Mouse (Mus musculus) intestine, embryonic 16.5 days (tissue): ENCODE measurements around the gene Sdr16c6. TPM values are rescaled to one million over a fixed set of nuclear protein-coding genes. Genes with fewer than 3 reads are reported as not detected.

ENCODE experiments used
- ATAC-seq: fragments of 200-750 bp; cut with Nextera tagmentation; 2 replicates; pipeline ENCODE4 v1.8.0; 2017; ENCODE audit warnings: moderate TSS enrichment, moderate library complexity
- H3K27ac ChIP-seq: fragments of 300-500 bp; sonication (generic); 2 replicates; pipeline ENCODE4 v1.5.1; 2014; ENCODE audit warnings: mild to moderate bottlenecking, low read length
- H3K27me3 ChIP-seq: fragments of 300-500 bp; sonication (generic); replicated peaks from 2 replicates; pipeline ENCODE4 v1.6.1; 2014; ENCODE audit warnings: low read length, control low read depth, mixed read lengths; ENCODE audit not compliant: control insufficient read depth, insufficient read depth
- H3K36me3 ChIP-seq: fragments of 300-500 bp; sonication (generic); 2 replicates; pipeline ENCODE4 v1.6.1; 2014; ENCODE audit warnings: low read length, control low read depth; ENCODE audit not compliant: control insufficient read depth, insufficient read depth
- H3K4me1 ChIP-seq: fragments of 300-500 bp; sonication (generic); 2 replicates; pipeline ENCODE4 v1.6.1; 2014; ENCODE audit warnings: low read length, control low read depth, mixed read lengths; ENCODE audit not compliant: control insufficient read depth, insufficient read depth
- H3K4me2 ChIP-seq: fragments of 300-500 bp; sonication (generic); 2 replicates; pipeline ENCODE4 v1.6.1; 2014; ENCODE audit warnings: low read depth, low read length, control low read depth
- H3K4me3 ChIP-seq: fragments of 300-500 bp; sonication (generic); 2 replicates; pipeline ENCODE4 v1.5.1; 2014; ENCODE audit warnings: mild to moderate bottlenecking, low read length
- H3K9ac ChIP-seq: fragments of 300-500 bp; sonication (generic); 2 replicates; pipeline ENCODE4 v1.6.1; 2014; ENCODE audit warnings: low read depth, low read length
- H3K9me3 ChIP-seq: fragments of 300-500 bp; sonication (generic); 2 replicates; pipeline ENCODE4 v1.6.1; 2016; ENCODE audit warnings: low read length, control low read depth; ENCODE audit not compliant: control insufficient read depth
- WGBS: fragments of 180-500 bp; shearing (Covaris S2); extraction: QIAGEN DNeasy Blood & Tissue Kit; methylation state at CpG from one replicate; pipeline ENCODE4 v1.1.7; 2014; 5-methylcytosine and 5-hydroxymethylcytosine counted together
- polyA plus RNA-seq: library from polyadenylated mRNA; unstranded; fragments of >200 nt; fragmentation: Nextera tagmentation; extraction: Ambion mirVana; gene quantifications from 2 replicates; pipeline ENCODE4 v1.2.1, GENCODE M21; 2015

Sdr16c6 gene
- 0.10 and 0.11 TPM in 2 replicates for polyA plus RNA-seq

DNA sequence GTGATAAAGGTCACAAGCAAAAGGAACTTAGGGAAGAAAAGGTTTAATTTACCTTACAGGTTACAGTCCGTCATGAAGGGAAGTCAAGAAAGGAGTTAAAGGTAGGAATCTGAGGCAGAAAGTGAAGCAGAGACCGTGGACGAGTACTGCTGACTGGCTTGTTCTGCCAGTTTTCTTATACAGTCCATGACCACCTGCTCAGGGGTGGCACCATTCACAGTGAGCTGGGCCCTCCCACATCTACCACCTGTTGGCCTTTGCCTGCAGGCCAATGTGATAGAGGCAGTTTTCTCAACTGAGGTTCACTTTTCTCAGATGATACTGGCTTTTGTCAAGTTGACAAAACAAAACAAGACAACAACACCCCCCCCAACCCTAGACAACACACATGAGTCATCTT lies at the start of gene Sdr16c6:
Sdr16c6 (minus strand) TSS at position 151 of the 400 bp plus-strand sequence.
- Histone ChIP-seq H3K9ac (no peak within 1 kb of the TSS), H3K4me3 (no peak within 1 kb of the TSS), H3K27ac (no peak within 1 kb of the TSS), H3K36me3 (no peaks in the 10 kb centered on the region), H3K9me3 (no peaks in the 10 kb centered on the region), H3K27me3 (no peaks in the 10 kb centered on the region), H3K4me2 (no peak within 1 kb of the TSS), H3K4me1 (no peaks in the 10 kb centered on the region)
- ATAC-seq, result peak; percentile 64
- 69% methylated on average over 3 of the region's 3 CpGs for WGBS

DNA sequence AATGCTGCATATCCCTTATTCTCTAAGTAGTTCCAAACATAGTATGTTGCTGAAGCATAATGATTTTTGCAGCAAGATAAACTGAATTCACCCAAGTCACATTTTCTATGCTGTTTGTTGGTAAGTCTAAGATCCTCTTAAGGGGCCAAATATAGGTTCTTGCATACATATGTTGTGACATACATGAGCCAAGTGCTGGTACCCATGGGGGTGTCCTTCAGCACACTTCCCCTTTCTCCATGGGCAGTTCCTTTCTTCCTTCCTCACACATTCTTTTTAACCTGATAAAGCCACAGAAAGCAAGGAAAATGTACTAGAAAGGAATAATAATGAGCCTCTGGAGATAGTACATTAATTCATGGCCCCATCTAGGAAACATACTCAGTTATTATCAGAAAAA lies 2.9 kb upstream of the Sdr16c6 start:
- no peak overlapping the region for H3K4me3 ChIP-seq
- H3K4me1 ChIP-seq, result no peaks in the 10 kb centered on the region
- no peaks in the 10 kb centered on the region for H3K36me3 ChIP-seq
- no peaks in the 10 kb centered on the region for H3K9me3 ChIP-seq
- H3K9ac ChIP-seq, result no peak overlapping the region
- no peak overlapping the region for H3K27ac ChIP-seq
- no peaks in the 10 kb centered on the region for H3K27me3 ChIP-seq
- H3K4me2 ChIP-seq, result no peak overlapping the region
- no peak for ATAC-seq

DNA sequence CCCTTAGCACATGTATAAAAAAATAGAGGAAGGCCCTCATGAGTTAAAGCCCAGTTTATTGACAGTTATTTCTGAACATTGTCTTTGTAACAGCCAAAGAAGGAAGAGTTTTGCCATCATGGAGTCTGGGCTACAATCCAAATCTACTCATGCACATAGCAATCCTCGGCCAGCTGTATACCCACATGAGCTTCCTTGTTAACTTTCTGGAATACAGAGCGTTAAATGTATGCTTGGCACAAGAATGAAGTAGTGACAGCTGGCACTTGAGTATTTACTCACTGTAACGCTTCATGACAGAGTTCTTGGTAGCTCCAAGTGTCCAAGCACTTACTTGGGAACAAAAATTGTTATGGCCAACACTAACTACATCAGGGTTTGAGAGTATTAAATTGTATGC lies 1.8 kb upstream of the Sdr16c6 start:
- 74% methylated on average over 3 of the region's 3 CpGs for WGBS
- ATAC-seq, result no peak
- Histone ChIP-seq H3K4me3 (no peak overlapping the region), H3K36me3 (no peaks in the 10 kb centered on the region), H3K4me1 (no peaks in the 10 kb centered on the region), H3K9ac (no peak overlapping the region), H3K27me3 (no peaks in the 10 kb centered on the region), H3K27ac (no peak overlapping the region), H3K9me3 (no peaks in the 10 kb centered on the region), H3K4me2 (no peak overlapping the region)

DNA sequence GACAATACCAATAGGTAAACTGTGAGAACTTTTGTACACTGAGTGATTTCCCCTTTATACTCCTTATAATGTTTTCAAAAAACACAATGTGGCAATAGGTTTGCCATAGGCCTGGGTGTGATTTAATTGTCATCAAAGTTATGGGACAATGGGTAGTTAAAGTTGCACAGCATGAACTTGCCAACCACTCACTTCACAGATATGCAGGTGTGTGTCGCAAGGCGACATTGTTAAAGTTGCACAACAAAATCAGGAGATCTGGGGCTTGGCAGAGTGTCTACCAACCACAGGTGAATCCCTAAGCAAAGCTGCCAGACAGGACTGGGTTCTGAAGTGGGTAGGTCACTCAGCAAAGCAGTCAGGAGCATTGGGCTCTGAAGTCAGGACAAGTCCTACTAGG lies 1.3 kb downstream of the Sdr16c6 start:
- H3K27ac ChIP-seq, result no peak overlapping the region
- H3K9me3 ChIP-seq, result no peaks in the 10 kb centered on the region
- H3K27me3 ChIP-seq, result no peaks in the 10 kb centered on the region
- ATAC-seq, result no peak
- no peak overlapping the region for H3K4me3 ChIP-seq
- H3K4me2 ChIP-seq, result no peak overlapping the region
- H3K4me1 ChIP-seq, result no peaks in the 10 kb centered on the region
- H3K9ac ChIP-seq, result no peak overlapping the region
- no peaks in the 10 kb centered on the region for H3K36me3 ChIP-seq
- WGBS, result 95% methylated on average over 2 of the region's 2 CpGs

Other genes starting within 250 kb of the Sdr16c6 start
- gene Gm11808, start 103.9 kb downstream of the Sdr16c6 start, polyA plus RNA-seq, result 875 and 903 TPM in 2 replicates